Comparison of ENCODE assay signal across 10 mouse cellular contexts in genomic region chr11:112155339-112155955, GRCm38 (mm10).
A peak's percentile ranks its signal among the peaks of the same experiment; 100 is the strongest.
DNase-seq lines count a peak whose midpoint lies in the region; ATAC-seq lines count a peak whose summit lies in the region.
"Had no signal": no experiment of that assay in that cellular context is flagged by ENCODE, and none has a peak within 500 bp of the region (broad histone marks: within the 10 kb centered on the region; RNA-seq: fewer than 3 reads in every experiment).

No protein-coding gene starts in this region.

- H3K27ac ChIP-seq in heart, embryonic 16.5 days (ENCODE audit: low read length) = no peak overlapping the region
- peak overlapping the region; percentile 13; the same call in 1 of the 2 replicates for H3K27ac ChIP-seq in midbrain, embryonic 15.5 days
- H3K27ac ChIP-seq: liver, embryonic 14.5 days had no signal

- peaks cover 8% of the 10 kb centered on the region; the same call in 1 of the 2 replicates for H3K4me1 ChIP-seq in heart, embryonic 16.5 days (ENCODE audit: control insufficient read depth, insufficient read depth, low read length)
- peaks cover 2% of the 10 kb centered on the region; the same call in 1 of the 2 replicates for H3K4me1 ChIP-seq in midbrain, embryonic 15.5 days

- no peak overlapping the region for H3K9ac ChIP-seq in heart, embryonic 16.5 days (ENCODE audit: low read length)
- H3K9ac ChIP-seq in midbrain, embryonic 15.5 days = no peak overlapping the region
- H3K9ac ChIP-seq: liver, embryonic 14.5 days had no signal

- intact Hi-C loops in heart, postnatal 14 days (cut with DNase I) = no loop called here

- peak overlapping the region; percentile 15; the same call in 1 of the 2 replicates for H3K4me3 ChIP-seq in heart, embryonic 16.5 days (ENCODE audit: low read length)
- no peak overlapping the region for H3K4me3 ChIP-seq in midbrain, embryonic 15.5 days

- no peak for ATAC-seq in heart, embryonic 16.5 days (replicated peaks; ENCODE audit: extremely low read depth, insufficient read depth, low FRiP score)
- peak; percentile 48 to 49; a peak in 3 of 4 replicates for ATAC-seq in hematopoietic stem cell, adult 5-6 weeks (replicated peaks in 1 of 2; ENCODE audit: insufficient read depth in 1 of 2, low FRiP score in 2 of 2, low TSS enrichment in 1 of 2, low read depth in 1 of 2, poor library complexity in 2 of 2, severe bottlenecking in 2 of 2)
- no peak for ATAC-seq in midbrain, embryonic 15.5 days (replicated peaks)

- WGBS in heart, embryonic 16.5 days = 27% methylated on average over 10 of the region's 10 CpGs
- WGBS in midbrain, embryonic 15.5 days = 32% methylated on average over 10 of the region's 10 CpGs

- DNase-seq in heart, postnatal 14 days = no peak
- DNase-seq in MN1 (ENCODE audit: low spot score) = peak; percentile 9
- DNase-seq in urinary bladder, postnatal 36 days (ENCODE audit: low spot score in 2 of 2) = no peak
- no peak for DNase-seq in urinary bladder, postnatal 4 days (ENCODE audit: low spot score in 2 of 2)
- no peak for DNase-seq in layer of hippocampus, adult 9-10 months (ENCODE audit: low spot score)
- DNase-seq: kidney, postnatal 10 days had no signal

- peaks cover 3% of the 10 kb centered on the region for H3K9me3 ChIP-seq in heart, embryonic 16.5 days (replicated peaks; ENCODE audit: control insufficient read depth, low read length)
- no peaks in the 10 kb centered on the region for H3K9me3 ChIP-seq in midbrain, embryonic 15.5 days

- no peaks in the 10 kb centered on the region for H3K27me3 ChIP-seq in heart, embryonic 16.5 days (ENCODE audit: control insufficient read depth, insufficient read depth, low read length)
- H3K27me3 ChIP-seq in midbrain, embryonic 15.5 days (replicated peaks) = no peaks in the 10 kb centered on the region

- H3K4me2 ChIP-seq in heart, embryonic 16.5 days (ENCODE audit: low read depth, low read length) = peak overlapping the region; percentile 49
- peak overlapping the region; percentile 17 for H3K4me2 ChIP-seq in midbrain, embryonic 15.5 days

- no peaks in the 10 kb centered on the region for H3K36me3 ChIP-seq in heart, embryonic 16.5 days (ENCODE audit: control insufficient read depth, insufficient read depth)
- H3K36me3 ChIP-seq in midbrain, embryonic 15.5 days (replicated peaks) = no peaks in the 10 kb centered on the region

Comparison
In these comparisons a context has a peak if more than half of its experiments do, and no peak if none do; other contexts are left out.
1. ATAC-seq: peak in hematopoietic stem cell, adult 5-6 weeks (2 of 2); none in heart, embryonic 16.5 days (single experiment) and midbrain, embryonic 15.5 days (single experiment).